Mouse (Mus musculus): ENCODE data around the gene Hsf5.

Hsf5 gene

DNA sequence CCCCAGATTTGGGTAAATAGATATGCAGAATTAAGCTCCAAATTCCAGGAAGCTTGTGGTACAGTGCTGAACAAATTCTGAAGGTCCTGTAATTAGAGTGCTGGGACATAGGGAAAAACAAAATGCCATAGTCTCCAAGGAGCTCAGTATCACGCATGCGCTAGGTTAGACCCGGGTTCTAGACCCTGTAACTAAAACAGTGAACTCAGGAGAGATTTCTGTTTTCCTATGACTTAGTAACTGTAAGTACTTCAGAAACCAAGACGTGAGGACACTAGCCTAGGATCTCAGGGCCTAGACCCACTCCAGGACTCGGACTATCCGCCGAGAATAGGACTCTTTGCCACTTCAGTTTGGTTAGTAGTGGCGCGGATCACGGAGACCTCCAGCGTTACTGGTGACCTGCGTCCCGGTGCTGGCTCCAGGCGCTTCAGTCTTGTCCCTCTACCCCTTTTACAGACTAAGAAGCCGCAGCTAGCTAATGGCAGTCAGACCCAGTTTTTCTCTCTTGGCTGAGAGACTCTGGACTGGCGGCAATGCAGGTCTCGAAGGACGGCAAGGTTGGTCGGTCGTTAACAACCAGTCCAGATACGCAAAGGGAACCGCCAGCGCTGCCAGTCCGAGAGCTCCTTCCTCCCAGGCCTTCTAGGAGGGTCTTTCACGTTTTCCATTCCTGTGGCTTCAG is 26.0 kb upstream of the Hsf5 start:
- peak in 1 of 2 experiments; percentile 48 for DNase-seq

DNA sequence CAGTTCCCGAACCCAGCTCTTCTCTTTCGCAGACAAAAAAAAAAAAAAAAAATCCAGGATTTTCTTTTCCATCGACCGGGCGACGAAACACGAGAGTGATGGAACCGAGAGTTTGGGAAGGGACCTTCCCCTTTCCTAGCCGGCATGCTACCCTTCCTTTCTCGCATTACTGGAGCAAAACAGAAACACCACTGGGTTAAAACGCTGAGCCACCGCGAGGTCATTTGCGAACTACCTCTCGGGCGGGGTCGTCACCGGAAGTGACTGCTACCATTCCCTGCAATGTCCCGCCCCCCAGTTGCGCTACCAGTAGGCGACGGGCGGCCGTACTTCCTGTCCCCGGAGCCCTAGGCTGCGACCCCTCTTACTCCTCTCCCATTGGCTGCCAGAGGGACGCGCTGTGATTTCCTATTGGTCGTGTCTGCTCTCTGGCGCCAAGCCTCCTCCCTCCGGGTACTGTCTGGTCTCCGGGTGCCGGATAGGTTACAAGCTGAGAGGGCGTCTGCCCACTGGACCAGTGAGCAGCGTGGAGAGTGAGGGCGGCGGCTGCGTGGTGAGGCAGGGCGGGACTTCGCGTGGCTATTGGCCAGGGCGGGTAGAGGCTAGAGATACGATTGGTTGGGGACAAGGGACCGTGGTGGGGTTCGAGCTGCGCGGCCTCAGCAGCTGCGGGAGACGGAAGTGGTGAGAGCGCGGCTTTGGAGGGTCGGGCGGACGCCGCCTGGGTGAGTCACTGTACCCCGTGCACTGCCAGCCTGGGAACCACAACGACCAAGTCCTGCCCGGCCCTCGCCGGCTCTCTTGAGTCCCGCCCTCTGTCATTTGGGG is 25.2 kb upstream of the Hsf5 start, which contains the start of gene Mtmr4:
Mtmr4 (plus strand) TSS at position 637 of the 828 bp plus-strand sequence.
- peak; percentile 100 for DNase-seq

DNA sequence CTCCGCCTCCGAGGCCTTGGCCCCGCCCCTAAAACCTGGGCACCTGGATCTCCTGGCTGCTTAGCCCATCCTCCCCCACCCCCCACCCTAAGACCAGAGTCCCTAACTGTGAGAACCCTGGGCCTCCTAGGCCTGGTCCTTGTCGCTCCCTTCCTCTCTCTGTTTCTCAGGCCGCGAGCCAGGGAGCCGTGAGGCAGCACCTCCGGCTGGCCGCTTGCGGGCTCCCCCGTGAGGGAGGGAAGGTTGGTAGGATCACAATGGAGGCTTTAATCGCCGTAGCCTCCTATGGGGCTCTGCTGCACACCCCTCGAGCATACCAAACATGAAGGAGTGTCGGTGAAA is 24.6 kb upstream of the Hsf5 start:
- no peak for DNase-seq

DNA sequence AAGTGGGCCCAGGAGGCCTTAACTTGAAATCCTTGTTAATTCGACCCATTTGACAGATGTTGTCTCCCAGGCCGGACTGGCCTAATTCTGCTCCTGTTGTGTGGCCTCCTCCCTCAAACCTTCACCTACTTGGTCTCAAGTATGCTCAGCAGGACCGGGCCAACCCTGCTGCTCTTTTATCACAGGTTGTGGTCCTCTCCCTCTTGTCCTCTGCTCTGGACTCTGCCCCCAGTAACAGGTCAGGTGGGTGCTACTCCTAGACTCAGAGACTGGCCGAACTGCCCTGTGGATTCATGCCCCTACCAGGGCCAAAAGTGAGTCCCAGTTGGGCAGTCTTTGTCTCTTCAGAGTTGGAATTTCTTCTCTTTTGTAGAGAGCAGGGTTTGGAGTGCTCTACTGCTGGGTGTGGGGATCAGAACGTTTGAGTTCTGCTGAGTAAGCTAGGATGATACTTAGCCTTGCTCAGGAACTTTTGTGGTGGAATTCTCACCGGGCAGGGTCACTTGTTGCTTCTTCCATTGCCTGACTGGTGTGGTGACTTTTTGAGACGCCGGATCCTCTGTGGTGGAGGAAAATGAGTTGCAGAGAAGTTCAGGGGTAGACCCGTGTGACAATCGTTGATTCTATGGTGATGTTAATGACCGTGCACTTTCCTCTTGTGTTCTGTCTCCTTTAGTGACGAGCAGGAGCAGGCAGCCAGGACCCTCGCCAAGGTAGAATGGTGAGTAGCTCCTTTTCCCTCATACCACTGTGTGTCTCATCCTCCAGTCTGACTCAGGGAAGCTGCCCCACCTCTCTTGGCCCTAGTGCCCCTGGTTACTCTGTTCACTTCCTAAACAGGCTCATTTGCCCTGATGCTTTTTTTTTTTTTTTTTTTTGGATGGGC is 24.0 kb upstream of the Hsf5 start:
- no peak for DNase-seq

GRCm38 (mm10) chr11:87595327-87595841 is 21.6 kb upstream of the Hsf5 start:
- DNase-seq: peak; percentile 92 to 95

DNA sequence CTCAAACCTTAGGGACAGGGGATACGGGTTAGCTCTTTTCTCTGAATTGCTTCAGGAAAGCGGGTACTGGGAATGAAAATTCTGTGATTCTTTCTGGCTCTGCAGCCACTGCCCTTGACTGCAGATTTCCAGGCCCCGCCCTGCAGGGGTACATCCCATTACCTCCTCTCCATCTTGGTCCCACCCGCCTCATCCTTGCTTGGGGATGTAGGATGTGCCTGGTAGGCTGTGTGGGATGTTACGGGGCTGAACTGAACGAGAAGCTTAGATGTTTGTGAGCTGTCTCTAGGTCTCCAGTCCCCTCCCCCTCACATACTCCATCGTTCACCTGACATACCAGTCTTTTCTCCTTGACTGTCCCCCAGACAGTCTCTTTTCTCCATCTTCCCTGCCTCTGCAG is 21.0 kb upstream of the Hsf5 start:
- DNase-seq: no peak

DNA sequence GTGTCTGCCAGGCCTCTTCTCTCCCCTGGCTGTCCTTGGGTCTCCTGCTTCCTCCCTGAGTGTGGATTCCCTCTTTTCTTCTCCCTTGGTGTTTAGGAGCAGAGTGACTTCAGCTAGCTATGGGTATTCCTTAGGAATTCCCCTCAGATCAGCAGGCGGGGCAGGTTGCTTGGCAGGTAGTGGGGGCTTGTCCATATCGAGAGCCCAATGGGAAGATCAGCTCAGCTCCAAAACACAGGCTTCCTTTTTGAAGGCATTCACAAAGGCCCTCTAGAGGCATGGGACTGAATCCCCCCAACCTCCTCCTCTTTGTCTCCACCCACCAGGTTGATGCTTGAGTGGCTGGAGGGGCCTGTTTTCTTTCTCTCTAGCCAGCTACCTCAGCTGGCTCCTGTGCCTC is 20.5 kb upstream of the Hsf5 start:
- no peak for DNase-seq

- DNase-seq: no peak
These were observed 19.9 kb upstream of the Hsf5 start for GRCm38 (mm10) chr11:87597061-87597460.

- peak; percentile 57 to 59 for DNase-seq
These were observed 17.4 kb upstream of the Hsf5 start for GRCm38 (mm10) chr11:87599395-87600089.

GRCm38 (mm10) chr11:87600322-87600853 is 16.6 kb upstream of the Hsf5 start:
- peak; percentile 41 to 63 for DNase-seq

DNA sequence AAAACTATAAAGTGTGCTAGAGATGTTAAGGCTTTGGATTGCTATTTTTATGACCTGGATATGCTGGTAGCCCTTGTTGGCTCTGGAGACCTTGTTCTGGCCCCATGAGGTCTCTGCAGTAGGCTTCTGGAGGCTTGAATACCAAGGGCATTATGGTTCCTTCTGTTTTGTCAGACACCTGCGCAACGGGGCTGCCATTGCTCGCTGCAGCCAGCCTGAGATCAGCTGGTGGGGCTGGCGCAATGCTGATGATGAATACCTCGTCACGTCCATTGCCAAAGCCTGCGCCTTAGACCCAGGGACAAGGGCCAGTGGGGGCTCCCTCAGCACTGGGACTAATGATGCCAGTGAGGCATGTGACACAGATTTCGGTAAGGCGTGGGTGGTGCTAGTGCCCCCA is 14.7 kb upstream of the Hsf5 start:
- DNase-seq: no peak

- no peak for DNase-seq
These were observed 13.4 kb upstream of the Hsf5 start for GRCm38 (mm10) chr11:87603571-87603970.

DNA sequence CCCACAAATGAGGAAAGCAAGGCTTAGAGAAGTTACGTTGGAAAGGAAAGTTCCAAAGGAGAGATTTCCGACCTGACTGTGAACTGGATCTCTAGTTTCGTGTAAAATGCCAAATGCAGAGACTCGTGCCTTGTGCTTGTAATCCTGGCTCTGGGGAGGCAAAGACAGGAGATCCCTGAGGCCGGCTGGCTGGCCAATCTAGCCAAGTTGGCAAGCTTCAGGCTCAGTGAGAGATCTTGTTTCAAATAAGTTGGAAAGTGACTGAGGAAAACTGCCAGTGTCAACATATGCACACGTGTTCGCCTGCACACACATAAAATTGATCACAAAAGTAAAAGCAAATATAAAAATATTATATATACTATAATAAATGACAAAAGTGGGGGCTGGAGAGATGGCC is 7.7 kb upstream of the Hsf5 start:
- DNase-seq: peak in 1 of 2 experiments; percentile 48

GRCm38 (mm10) chr11:87611547-87611946 is 5.4 kb upstream of the Hsf5 start:
- DNase-seq: no peak

GRCm38 (mm10) chr11:87613972-87614371 is 3.0 kb upstream of the Hsf5 start:
- DNase-seq: no peak

- DNase-seq: no peak
These were observed 1.4 kb upstream of the Hsf5 start for GRCm38 (mm10) chr11:87615551-87615950.

- DNase-seq: no peak
These were observed 1.0 kb upstream of the Hsf5 start for GRCm38 (mm10) chr11:87615952-87616351.

DNA sequence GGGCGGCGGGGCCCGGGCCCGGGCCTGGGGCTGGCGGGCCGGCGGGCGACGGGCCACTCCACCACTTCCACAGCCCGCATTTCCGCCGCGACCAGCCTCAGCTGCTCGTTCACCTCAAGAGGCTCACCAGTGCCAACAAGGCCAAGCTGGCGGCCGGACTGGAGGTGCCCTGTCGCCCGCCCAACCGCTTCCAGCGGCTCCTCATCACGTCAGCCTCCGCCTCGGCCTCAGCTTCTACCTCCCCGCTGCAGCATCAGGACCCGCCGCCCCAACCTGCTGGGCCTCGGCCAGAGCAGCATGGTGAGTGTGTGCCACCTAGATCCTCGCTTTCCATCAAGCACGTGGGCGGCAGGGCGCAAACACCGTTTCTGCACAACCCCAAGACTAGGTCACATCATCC is 642 bp downstream of the Hsf5 start:
- DNase-seq: no peak

GRCm38 (mm10) chr11:87623160-87623559 is 6.2 kb downstream of the Hsf5 start:
- DNase-seq: no peak

GRCm38 (mm10) chr11:87629859-87630258 is 12.9 kb downstream of the Hsf5 start:
- DNase-seq: peak; percentile 24 to 55

- no peak for DNase-seq
These were observed 21.8 kb downstream of the Hsf5 start for GRCm38 (mm10) chr11:87638793-87639192.

DNA sequence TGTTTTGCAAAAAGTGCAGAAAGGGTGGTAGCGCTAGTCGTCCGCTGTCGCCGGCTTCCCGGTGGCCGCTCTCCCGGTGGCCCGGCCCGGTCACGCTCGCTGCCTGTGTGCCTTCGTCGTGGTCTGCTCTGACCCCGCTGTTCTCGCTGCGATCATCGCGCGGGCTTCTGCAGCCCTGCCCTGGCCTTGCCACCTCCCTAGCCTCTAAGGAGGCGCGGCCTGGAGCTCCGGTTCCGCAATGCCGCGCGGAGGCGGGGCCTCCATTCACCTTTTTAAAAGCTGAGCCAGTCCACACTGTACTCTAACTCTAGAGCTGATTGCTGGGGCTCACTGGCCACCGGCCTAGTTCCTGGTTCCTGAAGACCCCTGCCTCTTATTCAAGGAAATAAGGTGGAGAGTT is 22.2 kb downstream of the Hsf5 start:
- peak; percentile 71 to 77 for DNase-seq

All from lung, adult 18-20 months (tissue).